Mouse (Mus musculus): ENCODE measurements at regions not wholly inside any gene's neighbourhood (a gene's known extent, or its start where the extent isn't known, plus 50 kb on each side); places are given as distances from the start of the nearest gene placed in this dataset.

DNA sequence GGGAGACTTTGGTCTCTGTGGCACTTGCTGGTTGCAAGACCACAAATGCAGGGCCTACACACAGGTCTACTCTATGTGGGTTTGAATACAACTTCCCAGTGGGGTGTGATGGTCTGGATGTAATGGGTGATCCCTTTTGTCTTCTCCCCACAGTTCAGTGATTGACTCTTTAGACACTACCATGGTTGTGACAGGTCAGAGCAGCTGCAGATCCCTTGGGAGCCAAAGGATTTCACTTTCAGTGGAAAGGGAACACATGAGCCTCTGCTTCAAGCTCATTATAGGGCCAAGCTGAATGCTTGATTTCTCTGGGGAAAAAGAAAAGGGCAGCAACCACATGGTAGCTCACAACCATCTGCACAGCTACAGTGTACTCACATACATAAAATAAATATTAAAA, 206.9 kb downstream of the Fndc1 start:
- Histone ChIP-seq H3K36me3 (ENCODE audit: control insufficient read depth, insufficient read depth, low read length) (no peaks in the 10 kb centered on the region), H3K9ac (ENCODE audit: low read length) (no peak overlapping the region), H3K4me2 (ENCODE audit: low read length) (no peak overlapping the region), H3K4me1 (replicated peaks; ENCODE audit: control insufficient read depth, insufficient read depth, low read length) (no peaks in the 10 kb centered on the region), H3K27me3 (replicated peaks; ENCODE audit: control insufficient read depth, insufficient read depth, low read length) (no peaks in the 10 kb centered on the region), H3K4me3 (ENCODE audit: low read depth, low read length) (no peak overlapping the region), H3K9me3 (ENCODE audit: control insufficient read depth, low read length) (no peaks in the 10 kb centered on the region), H3K27ac (ENCODE audit: low read depth) (no peak overlapping the region)
- ATAC-seq (replicated peaks; ENCODE audit: low FRiP score, low TSS enrichment, low read depth) (no peak), DNase-seq (ENCODE audit: low spot score) (no peak)

- no peaks in the 10 kb centered on the region for H3K4me1 ChIP-seq (replicated peaks; ENCODE audit: control insufficient read depth, insufficient read depth, low read length)
- no peak for DNase-seq (ENCODE audit: low spot score)
- ATAC-seq (replicated peaks; ENCODE audit: low FRiP score, low TSS enrichment, low read depth), result no peak
- H3K4me3 ChIP-seq (ENCODE audit: low read depth, low read length), result no peak overlapping the region
- H3K4me2 ChIP-seq (ENCODE audit: low read length), result no peak overlapping the region
- no peak overlapping the region for H3K27ac ChIP-seq (ENCODE audit: low read depth)
- H3K9ac ChIP-seq (ENCODE audit: low read length), result no peak overlapping the region
- no peaks in the 10 kb centered on the region for H3K27me3 ChIP-seq (replicated peaks; ENCODE audit: control insufficient read depth, insufficient read depth, low read length)
- WGBS, result 67% methylated on average over 5 of the region's 5 CpGs
- no peaks in the 10 kb centered on the region for H3K36me3 ChIP-seq (ENCODE audit: control insufficient read depth, insufficient read depth, low read length)
- H3K9me3 ChIP-seq (ENCODE audit: control insufficient read depth, low read length), result no peaks in the 10 kb centered on the region
Observed at GRCm38 (mm10) chr17:7619641-7620040, 207.5 kb downstream of the Fndc1 start.

DNA sequence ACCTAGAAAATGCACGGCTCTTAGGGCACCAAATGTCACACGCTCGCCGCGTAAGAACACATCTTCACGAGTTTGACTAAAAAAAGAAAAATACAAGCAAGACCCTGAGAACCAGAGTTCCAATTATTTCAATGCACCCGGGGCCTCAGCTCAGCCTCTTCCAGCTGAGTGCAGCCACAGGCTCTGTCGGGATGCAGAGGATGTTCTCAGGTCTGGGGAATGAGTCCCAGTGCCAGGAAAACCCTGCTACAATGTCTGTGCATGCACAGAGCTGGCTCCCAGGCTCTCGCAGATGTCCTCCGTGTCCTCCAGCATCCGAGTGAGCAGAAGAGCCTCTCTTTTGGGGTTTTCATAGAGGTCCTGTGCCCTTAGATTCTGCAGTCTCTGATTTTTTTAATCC, 219.1 kb downstream of the Fndc1 start:
- H3K27ac ChIP-seq (ENCODE audit: low read depth), result no peak overlapping the region
- ATAC-seq (replicated peaks; ENCODE audit: low FRiP score, low TSS enrichment, low read depth), result no peak
- 78% methylated on average over 11 of the region's 11 CpGs for WGBS

GRCm38 (mm10) chr17:7607431-7607830, 219.7 kb downstream of the Fndc1 start:
- Histone ChIP-seq H3K9ac (ENCODE audit: low read length) (no peak overlapping the region), H3K36me3 (ENCODE audit: control insufficient read depth, insufficient read depth, low read length) (no peaks in the 10 kb centered on the region), H3K4me1 (replicated peaks; ENCODE audit: control insufficient read depth, insufficient read depth, low read length) (no peaks in the 10 kb centered on the region), H3K4me3 (ENCODE audit: low read depth, low read length) (no peak overlapping the region), H3K27ac (ENCODE audit: low read depth) (no peak overlapping the region), H3K27me3 (replicated peaks; ENCODE audit: control insufficient read depth, insufficient read depth, low read length) (no peaks in the 10 kb centered on the region), H3K9me3 (ENCODE audit: control insufficient read depth, low read length) (no peaks in the 10 kb centered on the region), H3K4me2 (ENCODE audit: low read length) (no peak overlapping the region)
- no peak for ATAC-seq (replicated peaks; ENCODE audit: low FRiP score, low TSS enrichment, low read depth)
- no peak for DNase-seq (ENCODE audit: low spot score)
- WGBS, result 83% methylated on average over 4 of the region's 4 CpGs

More for the DNA sequence above, 219.1 kb downstream of the Fndc1 start:
- Histone ChIP-seq H3K27me3 (replicated peaks; ENCODE audit: control insufficient read depth, insufficient read depth, low read length) (no peaks in the 10 kb centered on the region), H3K36me3 (ENCODE audit: control insufficient read depth, insufficient read depth, low read length) (no peaks in the 10 kb centered on the region), H3K9ac (ENCODE audit: low read length) (no peak overlapping the region), H3K4me2 (ENCODE audit: low read length) (no peak overlapping the region), H3K9me3 (ENCODE audit: control insufficient read depth, low read length) (no peaks in the 10 kb centered on the region), H3K4me1 (replicated peaks; ENCODE audit: control insufficient read depth, insufficient read depth, low read length) (no peaks in the 10 kb centered on the region), H3K4me3 (ENCODE audit: low read depth, low read length) (no peak overlapping the region)
- no peak for DNase-seq (ENCODE audit: low spot score)

- ATAC-seq (replicated peaks; ENCODE audit: low FRiP score, low TSS enrichment, low read depth), result no peak
- H3K27ac ChIP-seq (ENCODE audit: low read depth), result no peak overlapping the region
Observed at GRCm38 (mm10) chr17:7604813-7605504, 219.7 kb upstream of the Unc93a2 start.

DNA sequence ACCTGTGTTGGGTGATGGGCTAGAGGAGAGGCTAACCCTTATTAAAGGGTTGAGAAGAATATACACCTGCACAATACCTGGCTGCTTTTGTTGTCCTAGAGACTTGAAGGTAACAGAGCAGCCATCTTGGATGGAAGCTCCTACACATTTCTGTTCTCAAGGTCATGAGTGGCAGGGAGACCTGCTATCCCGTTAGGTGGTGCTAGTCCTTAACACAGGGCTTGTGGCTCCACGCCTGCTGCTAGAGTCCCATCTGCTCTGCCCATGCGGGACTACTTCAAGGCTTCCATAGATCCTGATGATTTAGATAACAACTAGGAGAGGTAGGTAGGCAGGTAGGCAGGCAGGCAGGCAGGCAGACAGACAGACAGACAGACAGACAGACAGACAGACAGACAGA, 218.8 kb upstream of the Unc93a2 start:
- H3K27me3 ChIP-seq (replicated peaks; ENCODE audit: control insufficient read depth, insufficient read depth, low read length), result no peaks in the 10 kb centered on the region
- no peak overlapping the region for H3K27ac ChIP-seq (ENCODE audit: low read depth)
- H3K4me3 ChIP-seq (ENCODE audit: low read depth, low read length), result no peak overlapping the region
- 85% methylated on average over 3 of the region's 3 CpGs for WGBS
- H3K36me3 ChIP-seq (ENCODE audit: control insufficient read depth, insufficient read depth, low read length), result no peaks in the 10 kb centered on the region
- ATAC-seq (replicated peaks; ENCODE audit: low FRiP score, low TSS enrichment, low read depth), result no peak
- H3K9ac ChIP-seq (ENCODE audit: low read length), result no peak overlapping the region
- no peak for DNase-seq (ENCODE audit: low spot score)
- no peaks in the 10 kb centered on the region; the same call in 1 of the 2 replicates for H3K4me1 ChIP-seq (replicated peaks; ENCODE audit: control insufficient read depth, insufficient read depth, low read length)
- H3K9me3 ChIP-seq (ENCODE audit: control insufficient read depth, low read length), result no peaks in the 10 kb centered on the region
- no peak overlapping the region for H3K4me2 ChIP-seq (ENCODE audit: low read length)

More at GRCm38 (mm10) chr17:7604813-7605504, 219.7 kb upstream of the Unc93a2 start:
- Histone ChIP-seq H3K4me2 (ENCODE audit: low read length) (no peak overlapping the region), H3K36me3 (ENCODE audit: control insufficient read depth, insufficient read depth, low read length) (no peaks in the 10 kb centered on the region), H3K9ac (ENCODE audit: low read length) (no peak overlapping the region), H3K27me3 (replicated peaks; ENCODE audit: control insufficient read depth, insufficient read depth, low read length) (no peaks in the 10 kb centered on the region), H3K9me3 (ENCODE audit: control insufficient read depth, low read length) (no peaks in the 10 kb centered on the region), H3K4me3 (ENCODE audit: low read depth, low read length) (no peak overlapping the region), H3K4me1 (replicated peaks; ENCODE audit: control insufficient read depth, insufficient read depth, low read length) (no peaks in the 10 kb centered on the region; the same call in 1 of the 2 replicates)
- 60% methylated on average over 5 of the region's 5 CpGs for WGBS
- DNase-seq (ENCODE audit: low spot score), result no peak

- Histone ChIP-seq H3K9me3 (ENCODE audit: control insufficient read depth, low read length) (no peaks in the 10 kb centered on the region), H3K36me3 (ENCODE audit: control insufficient read depth, insufficient read depth, low read length) (no peaks in the 10 kb centered on the region), H3K4me3 (ENCODE audit: low read depth, low read length) (no peak overlapping the region), H3K27me3 (replicated peaks; ENCODE audit: control insufficient read depth, insufficient read depth, low read length) (no peaks in the 10 kb centered on the region), H3K9ac (ENCODE audit: low read length) (no peak overlapping the region), H3K27ac (ENCODE audit: low read depth) (no peak overlapping the region), H3K4me2 (ENCODE audit: low read length) (no peak overlapping the region), H3K4me1 (replicated peaks; ENCODE audit: control insufficient read depth, insufficient read depth, low read length) (no peaks in the 10 kb centered on the region; the same call in 1 of the 2 replicates)
- no peak for ATAC-seq (replicated peaks; ENCODE audit: low FRiP score, low TSS enrichment, low read depth)
- DNase-seq (ENCODE audit: low spot score), result no peak
- 45% methylated on average over 2 of the region's 2 CpGs for WGBS
Observed at GRCm38 (mm10) chr17:7600555-7600954, 215.3 kb upstream of the Unc93a2 start.

- ATAC-seq (replicated peaks; ENCODE audit: low FRiP score, low TSS enrichment, low read depth) (no peak), DNase-seq (ENCODE audit: low spot score) (no peak)
- Histone ChIP-seq H3K27me3 (replicated peaks; ENCODE audit: control insufficient read depth, insufficient read depth, low read length) (no peaks in the 10 kb centered on the region), H3K4me2 (ENCODE audit: low read length) (no peak overlapping the region), H3K4me3 (ENCODE audit: low read depth, low read length) (no peak overlapping the region), H3K9ac (ENCODE audit: low read length) (no peak overlapping the region), H3K27ac (ENCODE audit: low read depth) (no peak overlapping the region), H3K4me1 (replicated peaks; ENCODE audit: control insufficient read depth, insufficient read depth, low read length) (no peaks in the 10 kb centered on the region; the same call in 1 of the 2 replicates), H3K36me3 (ENCODE audit: control insufficient read depth, insufficient read depth, low read length) (no peaks in the 10 kb centered on the region), H3K9me3 (ENCODE audit: control insufficient read depth, low read length) (no peaks in the 10 kb centered on the region)
- 48% methylated on average over 2 of the region's 2 CpGs for WGBS
Observed at GRCm38 (mm10) chr17:7597481-7597880, 212.2 kb upstream of the Unc93a2 start.

- Histone ChIP-seq H3K4me3 (ENCODE audit: low read depth, low read length) (no peak overlapping the region), H3K27me3 (replicated peaks; ENCODE audit: control insufficient read depth, insufficient read depth, low read length) (no peaks in the 10 kb centered on the region), H3K4me2 (ENCODE audit: low read length) (no peak overlapping the region), H3K36me3 (ENCODE audit: control insufficient read depth, insufficient read depth, low read length) (no peaks in the 10 kb centered on the region), H3K9ac (ENCODE audit: low read length) (no peak overlapping the region), H3K27ac (ENCODE audit: low read depth) (no peak overlapping the region), H3K4me1 (replicated peaks; ENCODE audit: control insufficient read depth, insufficient read depth, low read length) (no peaks in the 10 kb centered on the region), H3K9me3 (ENCODE audit: control insufficient read depth, low read length) (no peaks in the 10 kb centered on the region)
- ATAC-seq (replicated peaks; ENCODE audit: low FRiP score, low TSS enrichment, low read depth) (no peak), DNase-seq (ENCODE audit: low spot score) (no peak)
- 47% methylated on average over 3 of the region's 3 CpGs for WGBS
Observed at GRCm38 (mm10) chr17:7594801-7595200, 209.5 kb upstream of the Unc93a2 start.

All from intestine, embryonic 14.5 days (tissue).